Mouse (Mus musculus): ENCODE measurements around the gene Uxt. TPM values are rescaled to one million over a fixed set of nuclear protein-coding genes. Genes with fewer than 3 reads are reported as not detected.
A peak's percentile ranks its signal among the peaks of the same experiment; 100 is the strongest.

The Uxt gene
- polyA plus RNA-seq (2014; fragmentation: Nextera tagmentation; extraction: Ambion mirVana), result 23.3 and 28.6 TPM in 2 replicates

- Histone ChIP-seq H3K9me3 (ENCODE audit: control insufficient read depth, low read length) (no peaks in the 10 kb centered on the region), H3K27me3 (ENCODE audit: control insufficient read depth, insufficient read depth, low read length) (no peaks in the 10 kb centered on the region), H3K4me2 (replicated peaks) (peak within 1 kb of the TSS; percentile 51), H3K4me1 (replicated peaks; ENCODE audit: control insufficient read depth, insufficient read depth, low read length) (no peaks in the 10 kb centered on the region; the same call in 1 of the 2 replicates), H3K36me3 (replicated peaks; ENCODE audit: control insufficient read depth, insufficient read depth) (peaks cover 10% of the 10 kb centered on the region; the same call in 1 of the 2 replicates), H3K27ac (peak within 1 kb of the TSS; percentile 82), H3K9ac (peak within 1 kb of the TSS; percentile 51), H3K4me3 (replicated peaks; ENCODE audit: low read length) (peak within 1 kb of the TSS; percentile 47)
- 15% methylated on average over 57 of the region's 57 CpGs for WGBS
- ATAC-seq (ENCODE audit: low FRiP score) (peak; percentile 96), DNase-seq (ENCODE audit: low spot score) (peak; percentile 85)
Observed at GRCm38 (mm10) chrX:20961477-20962378, at the start of gene Uxt. TSS of gene Uxt (minus strand) at chrX:20962017.

- 76% methylated on average over 1 of the region's 1 CpGs for WGBS
- no peak for DNase-seq (ENCODE audit: low spot score)
- H3K36me3 ChIP-seq (replicated peaks; ENCODE audit: control insufficient read depth, insufficient read depth), result 0 out of 2 replicates have a peak, but pooled peaks cover under 1% of the 10 kb centered on the region
- H3K4me1 ChIP-seq (replicated peaks; ENCODE audit: control insufficient read depth, insufficient read depth, low read length), result no peaks in the 10 kb centered on the region
- H3K27ac ChIP-seq, result no peak overlapping the region
- H3K9me3 ChIP-seq (ENCODE audit: control insufficient read depth, low read length), result no peaks in the 10 kb centered on the region
- no peaks in the 10 kb centered on the region for H3K27me3 ChIP-seq (ENCODE audit: control insufficient read depth, insufficient read depth, low read length)
- no peak for ATAC-seq (ENCODE audit: low FRiP score)
- H3K9ac ChIP-seq, result no peak overlapping the region
- H3K4me2 ChIP-seq (replicated peaks), result no peak overlapping the region
- no peak overlapping the region for H3K4me3 ChIP-seq (replicated peaks; ENCODE audit: low read length)
Observed at GRCm38 (mm10) chrX:20980901-20981300, 19.1 kb upstream of the Uxt start.

- no peaks in the 10 kb centered on the region for H3K27me3 ChIP-seq (ENCODE audit: control insufficient read depth, insufficient read depth, low read length)
Observed at GRCm38 (mm10) chrX:20950191-20950880, 11.5 kb downstream of the Uxt start, which contains the start of gene Elk1. TSS of gene Elk1 (minus strand) at chrX:20950608.

GRCm38 (mm10) chrX:20946055-20946454 is 15.8 kb downstream of the Uxt start:
- peak; percentile 63 for DNase-seq (ENCODE audit: low spot score)
- H3K4me2 ChIP-seq (replicated peaks), result no peak overlapping the region
- no peak overlapping the region for H3K27ac ChIP-seq
- no peak for ATAC-seq (ENCODE audit: low FRiP score)
- H3K9me3 ChIP-seq (ENCODE audit: control insufficient read depth, low read length), result no peaks in the 10 kb centered on the region
- no peak overlapping the region for H3K4me3 ChIP-seq (replicated peaks; ENCODE audit: low read length)
- H3K4me1 ChIP-seq (replicated peaks; ENCODE audit: control insufficient read depth, insufficient read depth, low read length), result peaks cover 6% of the 10 kb centered on the region; the same call in 1 of the 2 replicates
- no peaks in the 10 kb centered on the region for H3K36me3 ChIP-seq (replicated peaks; ENCODE audit: control insufficient read depth, insufficient read depth)
- H3K9ac ChIP-seq, result no peak overlapping the region
- 20% methylated on average over 4 of the region's 4 CpGs for WGBS
- H3K27me3 ChIP-seq (ENCODE audit: control insufficient read depth, insufficient read depth, low read length), result no peaks in the 10 kb centered on the region

More at GRCm38 (mm10) chrX:20950191-20950880, 11.5 kb downstream of the Uxt start, which contains the start of gene Elk1:
- Histone ChIP-seq H3K4me3 (replicated peaks; ENCODE audit: low read length) (peak within 1 kb of the TSS; percentile 60), H3K9me3 (ENCODE audit: control insufficient read depth, low read length) (no peaks in the 10 kb centered on the region), H3K4me2 (replicated peaks) (peak within 1 kb of the TSS; percentile 55), H3K9ac (peak within 1 kb of the TSS; percentile 70), H3K36me3 (replicated peaks; ENCODE audit: control insufficient read depth, insufficient read depth) (no peaks in the 10 kb centered on the region), H3K4me1 (replicated peaks; ENCODE audit: control insufficient read depth, insufficient read depth, low read length) (peaks cover 6% of the 10 kb centered on the region; the same call in 1 of the 2 replicates), H3K27ac (peak within 1 kb of the TSS; percentile 76)
- DNase-seq (ENCODE audit: low spot score), result peak; percentile 78
- peak; percentile 98 for ATAC-seq (ENCODE audit: low FRiP score)
- 13% methylated on average over 27 of the region's 30 CpGs for WGBS

- no peak for ATAC-seq (ENCODE audit: low FRiP score)
Observed at GRCm38 (mm10) chrX:20931963-20932362, 29.9 kb downstream of the Uxt start.

GRCm38 (mm10) chrX:20931364-20931763 is 30.5 kb downstream of the Uxt start, which contains the start of gene Cfp:
TSS of gene Cfp (minus strand) at chrX:20931555.
- H3K9me3 ChIP-seq (ENCODE audit: control insufficient read depth, low read length), result no peaks in the 10 kb centered on the region
- ATAC-seq (ENCODE audit: low FRiP score) (no peak), DNase-seq (ENCODE audit: low spot score) (no peak)
- H3K27ac ChIP-seq, result no peak within 1 kb of the TSS
- H3K4me3 ChIP-seq (replicated peaks; ENCODE audit: low read length), result no peak within 1 kb of the TSS
- no peak within 1 kb of the TSS for H3K9ac ChIP-seq
- no peaks in the 10 kb centered on the region for H3K4me1 ChIP-seq (replicated peaks; ENCODE audit: control insufficient read depth, insufficient read depth, low read length)
- whole genome bisulfite sequencing, result 80% methylated on average over 1 of the region's 1 CpGs
- H3K36me3 ChIP-seq (replicated peaks; ENCODE audit: control insufficient read depth, insufficient read depth), result peaks cover 43% of the 10 kb centered on the region
- H3K4me2 ChIP-seq (replicated peaks), result no peak within 1 kb of the TSS
- no peaks in the 10 kb centered on the region for H3K27me3 ChIP-seq (ENCODE audit: control insufficient read depth, insufficient read depth, low read length)

More at GRCm38 (mm10) chrX:20931963-20932362, 29.9 kb downstream of the Uxt start:
- no peak overlapping the region for H3K9ac ChIP-seq
- H3K27me3 ChIP-seq (ENCODE audit: control insufficient read depth, insufficient read depth, low read length), result no peaks in the 10 kb centered on the region
- no peak overlapping the region for H3K4me2 ChIP-seq (replicated peaks)
- peaks cover 45% of the 10 kb centered on the region for H3K36me3 ChIP-seq (replicated peaks; ENCODE audit: control insufficient read depth, insufficient read depth)
- H3K4me3 ChIP-seq (replicated peaks; ENCODE audit: low read length), result no peak overlapping the region
- no peaks in the 10 kb centered on the region for H3K4me1 ChIP-seq (replicated peaks; ENCODE audit: control insufficient read depth, insufficient read depth, low read length)
- H3K9me3 ChIP-seq (ENCODE audit: control insufficient read depth, low read length), result no peaks in the 10 kb centered on the region
- H3K27ac ChIP-seq, result no peak overlapping the region
- WGBS, result 100% methylated on average over 1 of the region's 1 CpGs
- no peak for DNase-seq (ENCODE audit: low spot score)

- H3K4me1 ChIP-seq (replicated peaks; ENCODE audit: control insufficient read depth, insufficient read depth, low read length), result no peaks in the 10 kb centered on the region
- H3K9me3 ChIP-seq (ENCODE audit: control insufficient read depth, low read length), result no peaks in the 10 kb centered on the region
- H3K4me2 ChIP-seq (replicated peaks), result no peak overlapping the region
- no peak for ATAC-seq (ENCODE audit: low FRiP score)
- no peak for DNase-seq (ENCODE audit: low spot score)
- WGBS, result 95% methylated on average over 1 of the region's 1 CpGs
- H3K9ac ChIP-seq, result no peak overlapping the region
- no peak overlapping the region for H3K27ac ChIP-seq
- no peaks in the 10 kb centered on the region for H3K27me3 ChIP-seq (ENCODE audit: control insufficient read depth, insufficient read depth, low read length)
- peaks cover 31% of the 10 kb centered on the region for H3K36me3 ChIP-seq (replicated peaks; ENCODE audit: control insufficient read depth, insufficient read depth)
- H3K4me3 ChIP-seq (replicated peaks; ENCODE audit: low read length), result no peak overlapping the region
Observed at GRCm38 (mm10) chrX:20929859-20930258, 32.0 kb downstream of the Uxt start.

GRCm38 (mm10) chrX:20924976-20925375 is 36.8 kb downstream of the Uxt start:
- DNase-seq (ENCODE audit: low spot score) (no peak), ATAC-seq (ENCODE audit: low FRiP score) (no peak)
- no peak overlapping the region for H3K9ac ChIP-seq
- peaks cover 18% of the 10 kb centered on the region for H3K36me3 ChIP-seq (replicated peaks; ENCODE audit: control insufficient read depth, insufficient read depth)
- H3K27ac ChIP-seq, result no peak overlapping the region
- no peak overlapping the region for H3K4me3 ChIP-seq (replicated peaks; ENCODE audit: low read length)
- H3K4me1 ChIP-seq (replicated peaks; ENCODE audit: control insufficient read depth, insufficient read depth, low read length), result no peaks in the 10 kb centered on the region
- no peaks in the 10 kb centered on the region for H3K9me3 ChIP-seq (ENCODE audit: control insufficient read depth, low read length)
- H3K4me2 ChIP-seq (replicated peaks), result no peak overlapping the region
- H3K27me3 ChIP-seq (ENCODE audit: control insufficient read depth, insufficient read depth, low read length), result no peaks in the 10 kb centered on the region

GRCm38 (mm10) chrX:20923506-20923905 is 38.3 kb downstream of the Uxt start:
- ATAC-seq (ENCODE audit: low FRiP score), result no peak
- 82% methylated on average over 1 of the region's 1 CpGs for WGBS

More at GRCm38 (mm10) chrX:20923506-20923905, 38.3 kb downstream of the Uxt start:
- DNase-seq (ENCODE audit: low spot score), result no peak
- Histone ChIP-seq H3K27ac (no peak overlapping the region), H3K27me3 (ENCODE audit: control insufficient read depth, insufficient read depth, low read length) (no peaks in the 10 kb centered on the region), H3K36me3 (replicated peaks; ENCODE audit: control insufficient read depth, insufficient read depth) (peaks cover 18% of the 10 kb centered on the region), H3K4me1 (replicated peaks; ENCODE audit: control insufficient read depth, insufficient read depth, low read length) (peaks cover 12% of the 10 kb centered on the region), H3K9me3 (ENCODE audit: control insufficient read depth, low read length) (no peaks in the 10 kb centered on the region), H3K4me2 (replicated peaks) (no peak overlapping the region), H3K9ac (no peak overlapping the region), H3K4me3 (replicated peaks; ENCODE audit: low read length) (no peak overlapping the region)

All from hindbrain, embryonic 14.5 days (tissue).